Mouse (Mus musculus) left cerebral cortex, adult 18-20 months (tissue): ENCODE measurements around the gene Gpr88. TPM values are rescaled to one million over a fixed set of nuclear protein-coding genes. Genes with fewer than 3 reads are reported as not detected.
"Not testable (repeated sequence)": the region's sequence is repeated elsewhere in the genome, so short reads cannot be mapped to it uniquely, and the experiment has no call there.

ENCODE experiments used
- DNase-seq, 2 experiments: peaks; one replicate each; pipeline ENCODE4 v3.0.0; 2021 to 2022; ENCODE audit warnings: low spot score in 2 of 2, mixed read lengths in 1 of 2
- total RNA-seq, 2 experiments: library from RNA; stranded (reverse); gene quantifications; 2 replicates each; pipeline ENCODE4 v1.2.3; 2021

Gpr88 gene
- total RNA-seq, 2 experiments from 2014 or later, result 81.1 to 117 TPM

DNA sequence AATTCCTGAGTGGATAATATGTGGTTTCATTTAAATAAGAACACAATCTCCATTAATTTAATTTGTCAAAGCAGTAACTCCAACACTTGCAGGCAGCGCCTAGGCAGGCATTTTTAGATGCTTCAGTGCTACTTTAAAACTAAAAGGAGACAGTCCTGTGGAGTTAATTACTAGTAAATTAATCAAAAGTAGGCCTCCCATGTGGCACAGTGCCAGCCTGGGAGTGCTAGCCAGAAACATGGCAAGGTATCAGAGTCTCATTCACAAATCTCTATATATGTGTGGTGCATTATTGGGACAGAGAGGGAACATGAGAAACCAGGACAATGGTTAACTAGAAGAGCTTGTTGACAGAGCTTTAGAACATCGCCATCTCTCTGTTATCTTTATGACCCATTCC, 4.3 kb downstream of the Gpr88 start:
- no peak for DNase-seq

DNA sequence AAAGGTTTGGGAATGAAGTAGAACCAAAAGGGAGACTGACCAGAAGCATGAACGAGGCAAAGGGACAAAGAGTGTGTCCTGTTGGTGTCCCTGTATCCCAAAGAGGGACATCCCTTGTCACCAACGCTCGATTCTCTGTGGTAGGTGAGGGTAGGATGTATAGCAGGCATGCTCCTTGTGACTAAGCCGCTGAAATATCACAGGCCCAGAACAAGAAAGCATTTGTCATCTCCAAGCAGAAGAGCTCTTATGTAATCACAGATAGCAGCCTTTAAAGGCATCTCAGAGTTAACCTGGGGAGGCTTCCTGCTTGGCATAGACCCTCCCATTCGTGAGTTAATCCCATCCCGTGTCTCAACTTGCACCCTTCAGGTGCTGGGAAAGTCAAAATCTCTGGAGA, 8.8 kb downstream of the Gpr88 start:
- no peak for DNase-seq

GRCm38 (mm10) chr3:116242685-116243084, 10.6 kb downstream of the Gpr88 start:
- no peak for DNase-seq

DNA sequence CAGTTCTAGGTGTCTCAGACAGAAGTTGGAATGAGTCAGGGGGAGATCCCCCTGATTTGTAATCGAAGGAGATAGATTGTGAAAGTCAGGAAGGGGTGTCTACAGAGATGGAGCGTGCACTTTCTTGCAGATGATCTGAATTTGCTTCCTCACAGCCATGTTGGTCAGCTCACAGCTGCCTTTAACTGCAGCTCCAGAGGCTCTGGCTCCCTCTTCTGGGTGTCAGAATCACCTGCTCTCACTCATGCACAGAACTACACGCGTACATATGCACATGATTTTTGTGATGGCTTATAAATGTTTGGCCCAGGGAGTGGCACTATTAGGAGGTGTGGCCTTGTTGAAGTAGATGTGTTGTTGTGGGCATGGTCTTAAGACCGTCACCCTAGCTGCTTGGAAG, 15.8 kb downstream of the Gpr88 start:
- DNase-seq, result no peak

- no peak for DNase-seq
These were observed 16.4 kb downstream of the Gpr88 start for GRCm38 (mm10) chr3:116236856-116237255.

DNA sequence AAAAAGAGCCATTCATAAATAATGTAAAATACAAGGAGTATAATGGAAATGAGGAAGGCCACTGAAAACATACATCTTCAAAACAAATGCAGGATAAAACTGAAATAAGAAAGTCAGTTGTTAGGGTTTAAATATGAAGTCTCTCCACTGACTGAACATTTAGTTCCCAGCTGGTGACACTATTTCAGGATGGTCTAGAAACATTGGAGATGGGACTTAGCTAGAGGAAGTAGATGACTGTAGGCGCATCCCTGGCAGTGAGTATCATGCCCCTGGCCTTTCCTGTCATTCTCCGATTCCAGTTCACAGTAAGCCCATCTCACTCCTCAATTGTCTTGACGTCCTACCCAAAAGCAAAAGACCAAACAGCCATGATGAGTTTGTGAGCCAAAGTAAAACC, 19.8 kb downstream of the Gpr88 start:
- DNase-seq, result no peak

DNA sequence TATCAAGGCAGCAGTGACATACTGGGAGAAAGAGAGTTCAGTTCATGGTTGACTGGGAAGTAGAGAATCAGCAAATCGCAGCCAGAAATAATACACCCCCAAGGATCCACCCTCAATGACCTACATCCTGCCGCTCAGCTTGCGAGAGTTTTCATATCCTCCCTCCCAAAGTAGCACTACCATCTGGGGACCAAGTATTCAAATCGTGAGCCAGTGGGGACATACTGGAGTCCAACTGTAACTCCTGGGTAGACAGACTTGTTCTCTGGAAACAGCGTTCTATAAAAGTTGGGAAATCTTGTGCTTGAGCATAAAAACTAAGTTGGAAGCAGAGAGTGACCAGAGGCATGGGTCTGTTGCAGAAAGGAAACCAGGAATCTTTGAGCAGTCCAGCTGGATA, 20.5 kb downstream of the Gpr88 start:
- DNase-seq, result peak in 1 of 2 experiments; percentile 15

GRCm38 (mm10) chr3:116229336-116229735, 24.0 kb downstream of the Gpr88 start:
- DNase-seq, result no peak

DNA sequence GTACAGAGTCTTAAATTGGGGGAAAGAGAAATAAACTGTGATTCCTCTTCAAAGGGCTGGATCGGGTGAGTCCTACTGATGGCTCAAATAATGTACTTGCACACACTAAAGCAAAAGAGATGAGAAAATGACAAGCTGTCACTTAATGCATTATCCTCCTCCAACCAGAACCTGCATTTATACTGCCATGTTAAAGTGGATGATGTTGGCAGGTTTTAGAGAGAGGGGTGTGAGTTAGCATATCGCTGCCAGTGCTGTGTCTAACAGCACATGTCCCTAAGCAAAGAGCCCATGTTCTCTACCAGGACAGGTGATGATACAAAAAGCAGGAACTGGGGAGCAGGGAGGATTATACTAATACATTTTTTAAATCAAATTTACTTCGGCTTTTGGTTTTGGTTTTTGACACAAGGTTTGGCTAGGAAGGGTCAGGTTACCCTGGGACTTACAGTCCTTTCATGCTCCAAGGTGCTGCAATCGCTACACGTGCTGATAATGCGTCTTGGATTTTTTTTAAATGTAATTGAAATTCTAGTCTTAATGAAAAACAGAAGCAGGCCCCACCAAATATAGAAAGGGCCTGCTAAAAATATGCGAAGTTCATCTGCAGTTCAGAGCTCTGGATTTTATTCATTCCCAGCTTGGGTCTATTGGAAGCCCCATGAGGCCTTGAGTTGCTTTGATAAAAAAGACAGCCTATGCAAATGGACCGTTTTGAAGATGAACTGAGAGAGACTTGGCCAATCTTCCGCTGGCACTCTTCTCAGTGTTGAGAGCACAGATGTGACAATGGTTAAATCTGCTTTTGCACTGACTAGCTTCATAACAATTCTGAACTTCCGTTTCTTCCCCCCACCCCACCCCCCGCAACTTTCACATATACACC, 24.7 kb downstream of the Gpr88 start:
- DNase-seq, result no peak

GRCm38 (mm10) chr3:116227383-116227782, 25.9 kb downstream of the Gpr88 start:
- DNase-seq, result no peak

- no peak for DNase-seq
These were observed 26.4 kb downstream of the Gpr88 start for GRCm38 (mm10) chr3:116226915-116227314.

- DNase-seq, result no peak
These were observed 30.6 kb downstream of the Gpr88 start for GRCm38 (mm10) chr3:116222511-116223243.

DNA sequence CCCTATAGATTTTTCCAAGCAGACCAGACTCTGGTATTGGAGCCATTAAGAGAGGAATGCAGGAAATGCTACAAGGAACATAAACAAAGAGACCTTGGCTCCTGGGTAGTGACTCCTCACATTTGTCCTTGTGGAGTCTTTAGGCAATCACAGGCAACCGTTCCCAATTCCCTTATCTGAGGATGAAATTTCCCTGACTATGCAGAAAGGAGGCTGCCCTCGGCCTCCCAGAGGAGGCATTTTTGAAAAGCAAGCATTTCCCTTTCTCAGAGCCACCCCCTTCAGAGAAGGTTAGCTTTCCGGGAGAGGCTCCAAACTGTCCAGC, 31.7 kb downstream of the Gpr88 start:
- no peak for DNase-seq

DNA sequence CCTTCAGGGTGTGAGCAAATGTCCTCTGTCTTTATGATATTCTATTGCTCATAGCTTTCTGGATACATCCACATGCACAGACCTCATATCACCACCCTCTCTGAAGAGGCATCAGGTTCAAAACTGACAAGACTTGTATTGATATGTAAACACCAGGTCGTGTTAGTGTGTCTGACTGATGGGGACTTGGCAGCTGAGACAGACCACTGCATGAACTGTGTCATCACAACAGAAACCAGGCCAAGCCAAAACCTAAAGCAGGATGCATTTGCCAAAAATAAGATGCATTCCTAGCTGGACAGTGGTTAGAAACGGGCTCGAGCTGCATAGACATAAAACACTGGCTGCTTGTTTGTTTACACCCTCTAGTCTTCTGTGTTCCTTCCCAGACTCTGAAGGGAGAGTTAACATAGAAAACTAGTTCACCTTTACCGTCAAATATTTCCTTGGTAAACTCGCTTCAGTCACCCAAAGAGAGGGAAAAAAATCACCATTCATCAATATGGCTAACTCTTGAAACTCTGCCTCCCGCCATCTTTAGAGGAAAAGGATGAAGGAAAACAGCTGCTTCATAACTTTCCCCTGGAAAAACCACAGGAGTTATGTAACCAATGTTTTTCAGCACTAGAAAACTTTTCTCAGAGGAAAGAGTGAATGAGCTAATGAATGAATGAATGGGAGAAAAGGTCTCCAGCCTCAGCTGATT, 32.2 kb downstream of the Gpr88 start:
- DNase-seq, result no peak

DNA sequence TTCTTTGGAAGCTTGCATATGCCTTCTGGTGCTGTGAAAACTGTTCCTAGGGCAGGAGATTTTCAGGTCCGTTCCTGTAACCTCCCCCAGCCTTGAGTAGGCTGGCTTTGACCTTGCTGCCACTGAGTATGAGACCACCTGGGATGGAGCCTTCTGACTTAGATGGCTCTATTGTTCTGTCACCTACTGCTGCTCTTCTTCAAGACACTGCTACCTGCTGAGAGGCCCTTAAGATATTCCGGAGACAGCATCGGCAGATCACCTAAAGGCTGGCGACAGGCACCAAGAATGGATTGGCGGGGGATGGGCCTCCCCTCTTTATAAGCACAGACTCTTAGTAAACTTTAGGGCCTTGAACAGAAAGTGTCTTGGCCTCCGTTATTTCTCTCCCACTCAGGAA, 35.9 kb downstream of the Gpr88 start:
- DNase-seq, result not testable (repeated sequence)

DNA sequence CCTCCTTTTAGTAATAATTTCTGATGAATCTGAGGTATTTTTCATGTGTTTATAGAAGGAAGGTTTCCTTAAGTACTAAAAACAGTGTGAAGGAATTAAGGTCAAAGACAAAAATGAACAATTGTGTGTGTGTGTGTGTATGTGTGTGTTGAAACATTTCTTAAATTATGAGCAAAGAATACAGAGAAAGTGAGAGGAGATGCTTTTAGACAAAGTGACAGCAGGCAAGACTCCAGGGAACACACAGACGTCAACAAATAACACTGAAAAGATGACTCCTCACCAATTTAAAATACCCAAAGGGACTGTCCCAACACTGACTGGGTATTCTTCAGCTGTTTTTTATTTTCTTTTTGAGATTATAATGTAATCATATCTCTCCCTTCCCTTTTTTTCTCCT, 37.0 kb downstream of the Gpr88 start:
- DNase-seq, result no peak

DNA sequence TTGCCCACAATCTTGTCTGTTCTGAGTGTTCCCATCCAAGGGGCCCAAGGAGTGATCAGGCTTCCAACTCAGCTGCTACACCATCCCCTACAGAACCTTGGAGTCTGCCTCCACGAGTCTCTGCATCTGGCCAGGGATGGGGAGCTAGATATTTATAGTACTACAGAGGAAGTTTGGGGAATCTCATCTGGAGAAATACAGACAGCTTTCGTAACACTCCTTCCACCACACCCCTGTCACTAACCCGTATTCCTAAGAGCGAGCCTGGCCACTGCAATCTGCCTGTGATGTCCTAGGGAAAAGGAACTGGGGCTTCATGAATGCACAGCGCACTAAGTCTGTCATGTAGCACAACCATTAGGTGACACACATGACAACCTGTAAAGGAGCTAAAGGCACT, 41.7 kb downstream of the Gpr88 start:
- no peak for DNase-seq

DNA sequence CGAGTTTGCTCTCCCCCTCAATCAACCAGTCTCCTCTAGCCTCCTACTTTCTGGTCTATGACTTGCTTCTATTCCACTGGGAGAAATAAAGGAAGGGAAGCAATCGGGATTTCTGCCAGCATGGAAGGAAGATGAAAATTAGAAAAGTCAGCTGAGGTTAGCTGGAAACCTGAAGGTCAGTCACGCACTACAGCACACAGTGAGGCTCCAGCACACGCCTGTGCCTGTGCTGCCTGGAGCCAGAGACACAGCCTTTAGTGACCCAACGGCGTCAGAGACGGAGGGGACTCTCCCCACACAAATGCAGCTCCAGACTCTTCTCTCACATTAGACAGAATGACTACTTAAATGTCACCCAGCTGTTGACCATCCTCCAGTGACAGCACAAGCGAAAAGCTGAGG, 42.6 kb downstream of the Gpr88 start:
- DNase-seq, result no peak

DNA sequence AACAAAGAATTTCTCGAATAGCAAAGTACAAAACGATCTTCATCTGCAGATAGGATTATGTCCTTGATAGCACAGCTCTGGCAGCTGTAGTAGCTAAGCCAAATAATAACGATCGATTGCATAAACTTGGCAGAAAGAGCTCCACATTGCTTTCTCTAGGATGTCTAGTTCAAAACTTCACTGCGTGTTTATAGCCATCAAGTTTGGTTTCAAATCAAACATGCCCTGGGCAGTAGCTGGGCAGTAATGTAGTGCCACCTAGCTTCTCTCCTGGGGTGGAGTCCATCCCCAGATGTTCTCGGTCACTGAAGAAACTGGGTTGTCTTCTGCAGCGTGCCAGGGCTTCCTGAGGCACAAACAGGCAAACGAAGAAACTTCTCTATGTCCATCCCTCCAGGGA, 44.1 kb downstream of the Gpr88 start:
- no peak for DNase-seq

- DNase-seq, result no peak
These were observed 46.9 kb downstream of the Gpr88 start for GRCm38 (mm10) chr3:116206306-116206834.

DNA sequence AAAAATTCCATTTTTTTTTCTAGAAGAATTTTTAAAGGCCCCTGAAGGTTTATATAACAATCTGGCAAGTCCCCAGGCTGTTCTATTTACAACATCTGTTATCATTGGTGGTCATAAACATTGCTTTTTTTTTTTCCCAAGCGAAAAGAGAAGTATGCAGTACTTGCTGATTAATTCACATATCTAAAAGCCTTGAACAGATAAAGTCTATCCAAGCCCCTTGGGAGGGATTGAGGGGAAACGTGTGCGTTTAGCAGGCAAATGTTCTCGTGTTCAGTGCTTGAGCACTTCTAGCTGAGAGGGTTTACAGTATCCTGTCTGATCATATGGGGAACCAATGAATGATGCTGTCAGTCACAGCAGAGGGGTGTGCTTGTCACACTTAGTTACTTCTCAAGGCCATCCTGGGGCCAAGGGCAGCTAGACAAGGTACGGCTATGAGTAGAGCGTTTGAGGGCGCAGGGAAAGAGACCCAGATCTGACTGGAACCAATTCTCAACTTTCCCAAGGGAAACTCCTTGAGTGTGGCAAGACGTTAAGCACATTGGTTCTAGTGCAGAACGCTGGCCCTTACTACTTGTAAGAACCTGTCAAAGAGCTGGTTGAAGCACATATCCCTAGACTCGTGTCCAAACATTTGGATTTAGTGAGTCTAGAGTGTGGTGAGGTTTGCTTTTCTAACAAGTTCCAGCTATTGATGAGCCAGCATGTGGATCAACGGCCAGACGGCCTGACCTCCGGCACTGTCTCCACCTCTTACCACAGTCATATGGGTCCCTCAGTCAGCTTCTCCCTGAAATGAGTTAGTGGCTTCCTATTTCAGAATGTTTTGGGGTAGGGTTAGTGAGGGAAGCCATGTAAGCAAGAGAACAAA, 47.7 kb downstream of the Gpr88 start:
- DNase-seq, result no peak
